Mouse (Mus musculus) E14TG2a.4 (cell line): ENCODE measurements around the gene Dtl.

Experiments used
- CTCF ChIP-seq: conservative IDR thresholded peaks from 2 replicates; pipeline ENCODE4 v1.5.1; 2014; ENCODE audit warnings: low read length
- NANOG ChIP-seq: IDR thresholded peaks from 2 replicates; pipeline ENCODE4 v1.6.1; 2014; ENCODE audit warnings: borderline replicate concordance, low read length, mixed read lengths

GRCm38 (mm10) chr1:191609578-191609977 is 34.2 kb upstream of the Dtl start:
- TF ChIP-seq CTCF (no peak), NANOG (no peak)
